Mouse (Mus musculus) heart, embryonic 10.5 days (tissue): ENCODE results near the gene Olfr951. TPM values are rescaled to one million over a fixed set of nuclear protein-coding genes. Genes with fewer than 3 reads are reported as not detected.

Source experiments
- DNase-seq: peaks from one replicate; pipeline ENCODE4 v3.0.0-alpha.2; 2017; ENCODE audit warnings: low spot score
- H3K27ac ChIP-seq: fragments of 300-500 bp; sonication (generic); 2 replicates; pipeline ENCODE4 v1.5.1; 2016; ENCODE audit warnings: mild to moderate bottlenecking
- H3K27me3 ChIP-seq: fragments of 300-500 bp; sonication (generic); 2 replicates; pipeline ENCODE4 v1.6.1; 2016; ENCODE audit warnings: mild to moderate bottlenecking; ENCODE audit not compliant: poor library complexity, insufficient read depth, severe bottlenecking
- H3K36me3 ChIP-seq: fragments of 300-500 bp; sonication (generic); 2 replicates; pipeline ENCODE4 v1.6.1; 2016; ENCODE audit warnings: mild to moderate bottlenecking, moderate library complexity
- H3K4me1 ChIP-seq: fragments of 300-500 bp; sonication (generic); 2 replicates; pipeline ENCODE4 v1.6.1; 2016; ENCODE audit warnings: mild to moderate bottlenecking
- H3K4me3 ChIP-seq: fragments of 300-500 bp; sonication (generic); 2 replicates; pipeline ENCODE4 v1.5.1; 2016; ENCODE audit warnings: mild to moderate bottlenecking, moderate library complexity
- H3K9me3 ChIP-seq: fragments of 300-500 bp; sonication (generic); 2 replicates; pipeline ENCODE4 v1.6.1; 2016; ENCODE audit warnings: mild to moderate bottlenecking, moderate library complexity
- WGBS: fragments of 180-500 bp; shearing (Covaris S2); methylation state at CpG from one replicate; pipeline ENCODE4 v1.1.7; 2016; 5-methylcytosine and 5-hydroxymethylcytosine counted together
- polyA plus RNA-seq: library from polyadenylated mRNA; unstranded; fragments of >200 nt; fragmentation: Nextera tagmentation; extraction: Ambion mirVana; gene quantifications from 2 replicates; pipeline ENCODE4 v1.2.1, GENCODE M21; 2016

Olfr951 gene
- polyA plus RNA-seq: not detected in 2 replicates

DNA sequence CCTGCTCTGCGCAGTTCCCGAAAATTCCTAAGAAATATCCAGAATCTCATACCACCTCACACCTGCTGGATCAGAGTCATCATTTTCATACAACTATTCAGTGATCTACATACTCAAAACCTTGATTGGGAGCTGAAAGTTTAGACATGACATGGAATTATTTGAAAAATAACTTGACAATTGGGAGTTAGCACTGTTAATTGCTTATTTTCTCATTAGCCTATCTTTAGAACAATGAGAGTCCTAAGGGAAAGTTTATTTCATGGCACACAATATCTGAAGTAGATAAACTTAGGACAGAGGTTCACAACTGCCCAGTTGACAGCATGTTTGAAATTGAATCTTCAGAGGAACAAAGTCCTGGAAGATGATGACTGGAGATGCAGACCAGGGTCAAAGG, at the start of gene Olfr951:
Gene Olfr951 (plus strand): TSS at position 301 of the 400 bp plus-strand sequence.
- Histone ChIP-seq H3K4me1 (no peaks in the 10 kb centered on the region), H3K27ac (no peak within 1 kb of the TSS), H3K27me3 (no peaks in the 10 kb centered on the region), H3K36me3 (no peaks in the 10 kb centered on the region), H3K4me3 (no peak within 1 kb of the TSS), H3K9me3 (no peaks in the 10 kb centered on the region)
- no peak for DNase-seq
- WGBS: 90% methylated on average over 2 of the region's 2 CpGs

- Histone ChIP-seq H3K36me3 (no peaks in the 10 kb centered on the region), H3K4me1 (no peaks in the 10 kb centered on the region), H3K4me3 (no peak within 1 kb of the TSS), H3K27me3 (no peaks in the 10 kb centered on the region), H3K9me3 (no peaks in the 10 kb centered on the region), H3K27ac (no peak within 1 kb of the TSS)
- DNase-seq: no peak
These were observed 39.8 kb downstream of the Olfr951 start, which contains the start of gene Olfr952 for GRCm38 (mm10) chr9:39427048-39427447. Olfr952 (minus strand) TSS chr9:39427148.

Other genes starting within 250 kb of the Olfr951 start
- not detected in 2 replicates for gene Olfr943, start 221.1 kb upstream of the Olfr951 start, polyA plus RNA-seq
- not detected in 2 replicates for gene Olfr944, start 185.5 kb upstream of the Olfr951 start, polyA plus RNA-seq
- not detected in 2 replicates for gene Olfr1537, start 137.4 kb upstream of the Olfr951 start, polyA plus RNA-seq
- gene Olfr945, start 110.6 kb upstream of the Olfr951 start, polyA plus RNA-seq: not detected in 2 replicates
- gene Olfr948, start 61.4 kb upstream of the Olfr951 start, polyA plus RNA-seq: not detected in 2 replicates
- gene Olfr952, start 39.7 kb downstream of the Olfr951 start, polyA plus RNA-seq: not detected in 2 replicates
- not detected in 2 replicates for gene Olfr954, start 69.3 kb downstream of the Olfr951 start, polyA plus RNA-seq
- not detected in 2 replicates for gene Olfr955, start 84.5 kb downstream of the Olfr951 start, polyA plus RNA-seq
- gene Olfr44, start 106.6 kb downstream of the Olfr951 start, polyA plus RNA-seq: not detected in 2 replicates
- gene Olfr957, start 128.4 kb downstream of the Olfr951 start, polyA plus RNA-seq: not detected in 2 replicates
- gene Olfr958, start 166.6 kb downstream of the Olfr951 start, polyA plus RNA-seq: not detected in 2 replicates
- not detected in 2 replicates for gene Olfr959, start 188.2 kb downstream of the Olfr951 start, polyA plus RNA-seq
- gene AW551984, start 217.0 kb downstream of the Olfr951 start, polyA plus RNA-seq: 9.3 and 12.8 TPM in 2 replicates
- not detected in 2 replicates for gene Olfr148, start 223.2 kb downstream of the Olfr951 start, polyA plus RNA-seq
- not detected in 2 replicates for gene Olfr960, start 234.0 kb downstream of the Olfr951 start, polyA plus RNA-seq